Mouse (Mus musculus) yolk sac, embryonic 10.5 days (tissue): ENCODE data around the gene Lmtk2.
A peak's percentile ranks its signal among the peaks of the same experiment; 100 is the strongest.

Experiments
- DNase-seq: peaks from one replicate; pipeline ENCODE4 v3.0.0-alpha.2; 2017; ENCODE audit warnings: low spot score

The Lmtk2 gene

DNA sequence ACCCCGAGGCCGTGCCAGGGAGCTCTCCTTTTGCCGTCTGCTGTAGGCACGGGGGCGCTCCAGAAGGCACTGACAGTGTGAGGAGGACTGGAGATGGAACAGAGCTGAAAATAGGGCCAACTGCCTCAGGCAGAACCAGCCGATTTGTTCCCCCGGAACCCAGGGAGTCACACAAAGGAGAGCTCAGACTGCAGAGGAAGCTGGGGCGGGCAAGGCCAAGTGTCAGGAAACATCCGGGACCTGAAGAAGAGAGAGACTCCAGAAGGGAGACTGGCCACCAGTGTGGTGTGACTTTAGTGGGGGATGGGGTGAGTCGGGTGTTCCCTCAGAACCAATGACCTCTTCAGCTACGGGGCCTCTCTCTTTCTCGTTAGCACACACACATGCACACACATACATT lies 119.1 kb downstream of the Lmtk2 start:
- DNase-seq = no peak

DNA sequence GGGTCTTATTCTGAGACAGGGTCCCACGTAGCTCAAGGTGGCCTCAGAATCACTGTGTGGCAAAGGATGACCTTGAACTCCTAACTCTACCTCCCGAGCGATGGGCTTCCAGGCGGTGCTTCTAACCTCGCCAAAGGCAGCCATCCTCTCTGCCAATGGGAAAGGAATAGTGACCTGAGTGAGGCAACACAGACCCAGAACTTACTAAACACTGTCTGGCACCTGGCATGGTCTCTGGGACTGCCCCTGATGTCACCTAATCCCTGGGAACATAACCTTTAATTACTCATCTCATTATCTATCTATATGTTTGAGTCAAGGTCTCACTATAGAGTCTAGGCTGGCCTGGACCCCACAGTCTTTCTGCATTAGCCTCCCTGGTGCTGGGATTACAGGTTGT lies 119.7 kb downstream of the Lmtk2 start:
- no peak for DNase-seq

DNA sequence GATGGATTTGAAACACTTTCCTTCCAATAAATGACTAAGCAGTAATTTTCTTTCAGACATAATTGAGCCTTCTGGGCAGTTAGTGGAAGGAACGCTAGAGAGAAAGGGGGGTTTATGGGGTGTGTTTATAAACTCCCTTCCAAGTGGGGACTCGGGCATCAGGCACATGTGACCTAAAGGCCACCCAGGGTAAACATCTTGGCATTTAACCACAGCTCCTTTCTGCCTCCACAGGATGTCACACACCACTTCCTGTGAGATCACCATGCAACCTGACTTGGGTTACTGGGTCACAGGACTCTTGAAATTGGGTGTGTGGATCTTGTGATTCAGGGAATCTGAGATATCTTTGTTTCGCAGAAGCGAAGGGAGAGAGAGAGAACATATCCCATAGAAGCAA lies 121.1 kb downstream of the Lmtk2 start:
- DNase-seq = no peak

DNA sequence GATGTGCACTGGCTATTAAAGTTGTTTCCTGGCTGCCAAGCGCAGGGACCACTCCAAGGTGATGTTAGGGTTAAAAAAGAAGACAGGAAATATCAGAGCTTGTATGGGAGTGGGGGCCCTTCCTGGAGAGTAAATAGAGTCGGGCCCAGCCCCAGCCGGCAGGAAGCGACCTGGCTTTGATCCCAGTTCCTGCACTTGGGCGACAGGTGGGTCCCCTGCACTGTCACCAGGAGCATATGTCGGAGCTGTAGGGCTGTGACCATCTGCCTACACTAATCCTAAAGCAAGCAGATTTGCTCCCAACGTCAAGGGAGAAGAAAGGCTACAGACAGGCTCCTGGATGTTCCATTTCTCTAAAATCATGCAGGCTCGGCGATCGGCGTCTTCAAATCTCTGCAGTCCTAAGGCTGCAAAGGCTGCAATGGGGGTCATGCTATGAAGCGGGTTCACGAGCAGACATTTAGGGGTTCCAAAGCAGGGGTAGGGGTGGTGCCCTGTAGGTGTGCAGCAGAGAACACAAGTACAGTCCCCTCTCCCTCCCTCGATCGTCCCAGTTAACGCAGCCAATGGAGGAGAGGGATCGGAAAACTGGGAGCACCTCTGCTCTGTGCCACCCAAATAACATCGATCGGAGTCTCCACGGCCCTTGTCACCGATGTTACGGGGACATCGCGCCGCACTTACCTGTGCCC lies 122.7 kb downstream of the Lmtk2 start:
- DNase-seq = peak; percentile 41

DNA sequence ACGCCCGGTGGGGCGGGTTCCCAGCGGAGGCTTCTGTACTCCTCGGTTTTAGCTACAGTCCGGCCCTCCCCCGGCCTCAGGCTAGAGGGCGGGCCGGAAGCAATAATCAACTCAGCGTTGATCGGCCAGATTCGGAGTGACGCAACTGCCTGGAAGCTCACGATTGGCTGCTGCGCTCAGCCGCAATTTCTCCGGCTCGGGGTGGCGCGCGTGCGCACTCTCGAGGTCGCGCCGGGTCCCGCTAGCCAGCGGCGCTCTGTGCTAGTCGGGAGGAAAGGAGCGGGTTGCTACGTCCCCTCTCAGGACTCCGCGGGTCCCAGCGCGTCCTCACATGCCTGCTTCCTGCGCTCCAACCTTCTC lies 123.2 kb downstream of the Lmtk2 start, which contains the start of gene Tecpr1:
Gene Tecpr1 (minus strand): TSS at position 113 of the 360 bp plus-strand sequence.
- DNase-seq = peak; percentile 94

DNA sequence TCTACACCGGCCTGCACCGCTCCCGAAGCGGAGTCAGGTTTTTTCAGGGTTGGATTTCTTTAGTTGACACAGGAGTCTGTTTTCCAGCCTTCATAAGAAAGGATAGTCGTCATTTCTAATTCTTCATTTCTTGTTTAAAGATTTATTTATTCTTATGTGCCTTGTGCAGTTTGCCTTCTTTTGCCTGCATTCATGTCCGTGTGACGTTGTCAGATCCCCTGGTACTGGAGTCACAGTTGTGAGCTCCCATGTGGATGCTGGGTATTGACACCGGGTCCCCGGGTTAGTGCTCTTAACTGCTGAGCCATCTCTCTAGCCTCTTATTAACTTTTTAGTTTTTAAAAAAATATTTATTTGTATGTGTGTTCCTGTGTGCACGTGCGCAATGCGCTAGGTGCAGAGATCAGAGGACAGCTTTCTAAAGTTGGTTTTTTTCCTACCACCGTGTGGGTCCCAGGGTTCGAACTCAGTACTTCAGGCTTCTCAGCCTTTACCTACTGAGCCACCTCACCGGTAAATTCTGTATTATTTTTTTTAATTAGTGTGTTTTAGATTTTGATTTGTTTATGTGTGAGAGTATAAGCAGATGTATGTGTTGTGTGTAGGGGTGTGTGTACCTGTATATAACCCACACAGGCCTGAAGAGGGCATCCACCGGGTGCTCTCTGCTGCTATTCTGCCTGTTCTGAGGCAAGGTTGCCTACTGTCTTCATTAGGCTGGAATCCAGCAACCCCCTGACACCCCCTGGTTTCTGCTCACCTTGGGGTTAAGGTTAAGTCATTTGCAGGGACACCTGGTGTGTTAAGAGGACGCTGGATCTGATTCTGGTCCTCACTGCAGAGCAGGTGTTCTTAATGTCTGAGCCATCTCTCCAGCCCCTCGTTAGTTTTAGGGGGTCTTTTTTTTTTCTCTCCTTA lies 123.9 kb downstream of the Lmtk2 start:
- DNase-seq = no peak

DNA sequence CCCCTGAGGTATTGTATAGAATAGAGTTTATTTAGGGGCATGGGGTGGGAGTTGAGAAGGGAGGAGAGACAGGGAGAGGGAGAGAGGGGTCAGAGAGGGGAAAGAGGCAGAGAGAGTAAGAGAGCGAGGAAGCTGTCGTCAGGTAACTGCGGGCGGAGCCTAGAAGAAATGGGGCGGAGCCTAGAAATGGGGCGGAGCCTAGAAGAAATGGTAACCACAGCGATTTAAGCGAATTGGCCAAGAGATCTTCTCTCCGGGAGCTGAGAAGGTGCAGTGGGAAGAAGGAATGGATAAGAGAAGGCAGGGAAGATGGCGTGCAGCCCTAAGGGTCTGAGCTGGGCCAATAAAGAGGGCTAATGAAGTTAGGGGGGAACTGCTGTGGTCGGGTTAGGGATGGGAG lies 126.0 kb downstream of the Lmtk2 start:
- DNase-seq = no peak

DNA sequence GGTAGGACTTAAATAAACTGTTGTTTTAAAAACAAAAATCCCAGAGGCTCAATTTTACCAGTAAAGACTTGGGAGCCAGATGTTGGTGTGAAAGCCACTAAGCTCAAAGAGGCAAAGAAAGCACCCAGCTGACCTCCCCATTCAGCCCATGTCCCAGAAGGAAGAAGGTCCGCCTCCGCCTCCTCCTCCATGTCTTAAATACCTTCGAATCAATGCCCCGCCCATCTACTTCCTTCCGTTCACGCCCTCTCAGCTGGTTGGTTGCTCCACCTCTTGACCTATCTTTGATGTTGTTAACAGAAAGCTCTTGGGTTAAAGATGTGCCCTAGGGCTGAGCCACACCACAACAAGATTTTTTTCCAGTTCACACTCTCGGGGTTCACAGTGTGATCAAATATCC lies 130.0 kb downstream of the Lmtk2 start:
- DNase-seq = no peak

DNA sequence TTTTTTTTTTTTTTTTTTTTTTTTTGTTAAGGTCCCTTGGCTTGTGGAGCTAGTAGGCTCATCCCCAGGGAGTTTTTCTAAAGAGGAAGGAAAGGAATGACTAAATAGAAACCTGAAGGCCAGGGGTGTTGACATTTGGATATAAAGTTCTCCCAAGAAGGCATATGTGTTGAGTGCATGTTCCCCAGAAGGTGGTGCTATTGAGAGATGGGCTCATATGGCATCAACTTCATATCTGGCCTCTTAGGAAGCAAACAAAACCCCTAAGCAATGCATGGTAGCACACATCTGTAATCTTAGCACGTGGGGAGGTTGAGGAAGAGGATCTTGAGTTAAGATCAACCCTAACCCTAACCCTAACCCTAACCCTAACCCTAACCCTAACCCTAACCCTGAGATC lies 131.2 kb downstream of the Lmtk2 start:
- DNase-seq = no peak

DNA sequence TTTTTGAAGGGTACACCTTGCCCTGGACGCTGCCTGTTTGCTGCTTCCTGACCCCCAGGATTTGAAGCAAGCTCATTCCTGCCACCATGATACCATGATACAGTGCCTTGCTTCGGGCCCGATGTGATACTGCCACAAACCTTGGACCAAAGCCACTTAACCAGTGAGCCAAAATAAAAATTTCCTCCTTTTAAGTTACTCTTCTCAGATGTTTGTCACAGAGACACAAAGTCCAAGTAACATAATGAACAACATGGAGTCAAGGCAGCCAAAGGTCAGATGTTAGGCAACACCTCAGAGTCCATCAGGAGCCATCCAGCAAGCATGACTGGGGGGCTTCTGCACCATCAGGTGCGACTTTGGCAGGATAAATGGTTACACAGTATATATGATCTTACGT lies 132.3 kb downstream of the Lmtk2 start:
- no peak for DNase-seq

DNA sequence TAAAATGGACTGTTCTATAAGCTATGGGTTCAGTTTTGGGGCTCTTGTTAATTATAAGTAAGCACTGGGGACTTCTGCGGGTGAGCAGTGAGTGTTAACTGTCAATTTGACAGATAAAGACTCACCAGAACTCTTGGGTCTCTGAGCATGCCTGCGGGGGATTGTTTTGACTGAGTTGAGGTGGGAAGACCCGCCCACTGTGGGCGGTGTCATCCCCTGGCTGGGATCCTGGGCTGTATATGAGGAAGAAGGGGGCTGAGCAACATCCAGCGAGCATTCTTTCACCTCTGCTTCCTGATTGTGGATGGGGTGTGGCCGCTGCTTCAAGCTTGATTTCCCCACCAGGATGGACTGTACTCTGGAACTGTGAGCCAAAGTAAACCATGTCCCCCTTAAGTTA lies 134.0 kb downstream of the Lmtk2 start:
- no peak for DNase-seq

DNA sequence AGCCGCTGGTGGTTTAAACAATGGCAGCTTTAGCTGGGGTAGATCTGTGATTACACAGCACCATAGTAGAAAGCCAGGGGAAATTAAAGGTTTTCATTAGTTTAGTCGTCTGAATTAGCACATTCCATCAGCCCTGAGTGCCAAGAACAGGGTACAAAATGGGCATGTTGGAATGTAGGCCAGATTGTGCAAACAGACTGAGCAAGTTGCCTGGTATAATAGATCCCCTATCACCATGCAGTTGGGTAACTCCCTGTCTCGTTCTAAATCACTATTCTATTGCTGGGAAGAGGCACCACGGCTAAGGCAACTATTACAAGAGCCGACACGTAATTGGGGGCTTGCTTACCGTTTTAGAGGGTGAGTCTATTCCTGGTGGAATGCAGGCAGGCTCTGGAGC lies 134.5 kb downstream of the Lmtk2 start:
- no peak for DNase-seq
